Mouse (Mus musculus): ENCODE data around the gene Acox3. TPM values are rescaled to one million over a fixed set of nuclear protein-coding genes. Genes with fewer than 3 reads are reported as not detected.

Acox3 gene
- polyA plus RNA-seq, 1 experiment from 2014 or later = 12.0 TPM

GRCm38 (mm10) chr5:35601526-35601925, 18.7 kb downstream of the Acox3 start:
- no peak for ATAC-seq
- 91% methylated on average over 8 of the region's 8 CpGs for WGBS
- Histone ChIP-seq H3K27me3 (replicated peaks; ENCODE audit: control insufficient read depth, insufficient read depth, low read length) (no peaks in the 10 kb centered on the region), H3K36me3 (ENCODE audit: control insufficient read depth, insufficient read depth, low read length) (peaks cover 34% of the 10 kb centered on the region), H3K4me1 (ENCODE audit: control insufficient read depth, insufficient read depth, low read depth, low read length) (no peaks in the 10 kb centered on the region), H3K4me2 (ENCODE audit: low read length) (no peak overlapping the region), H3K9ac (ENCODE audit: low read depth, low read length) (no peak overlapping the region), H3K27ac (ENCODE audit: low read depth, low read length) (no peak overlapping the region), H3K4me3 (ENCODE audit: low read length) (no peak overlapping the region), H3K9me3 (ENCODE audit: control insufficient read depth, low read length) (no peaks in the 10 kb centered on the region)

GRCm38 (mm10) chr5:35605355-35605754, 22.5 kb downstream of the Acox3 start:
- Histone ChIP-seq H3K4me2 (ENCODE audit: low read length) (no peak overlapping the region), H3K9me3 (ENCODE audit: control insufficient read depth, low read length) (no peaks in the 10 kb centered on the region), H3K4me3 (ENCODE audit: low read length) (no peak overlapping the region), H3K36me3 (ENCODE audit: control insufficient read depth, insufficient read depth, low read length) (peaks cover 18% of the 10 kb centered on the region), H3K9ac (ENCODE audit: low read depth, low read length) (no peak overlapping the region), H3K4me1 (ENCODE audit: control insufficient read depth, insufficient read depth, low read depth, low read length) (peaks cover 14% of the 10 kb centered on the region), H3K27ac (ENCODE audit: low read depth, low read length) (no peak overlapping the region), H3K27me3 (replicated peaks; ENCODE audit: control insufficient read depth, insufficient read depth, low read length) (no peaks in the 10 kb centered on the region)
- ATAC-seq = no peak
- 89% methylated on average over 7 of the region's 7 CpGs for WGBS

- no peaks in the 10 kb centered on the region for H3K27me3 ChIP-seq (replicated peaks; ENCODE audit: control insufficient read depth, insufficient read depth, low read length)
- H3K4me1 ChIP-seq (ENCODE audit: control insufficient read depth, insufficient read depth, low read depth, low read length) = peaks cover 14% of the 10 kb centered on the region
- no peak for ATAC-seq
- H3K4me2 ChIP-seq (ENCODE audit: low read length) = no peak overlapping the region
- H3K9me3 ChIP-seq (ENCODE audit: control insufficient read depth, low read length) = no peaks in the 10 kb centered on the region
- WGBS = 84% methylated on average over 7 of the region's 7 CpGs
- H3K36me3 ChIP-seq (ENCODE audit: control insufficient read depth, insufficient read depth, low read length) = peaks cover 13% of the 10 kb centered on the region
- no peak overlapping the region for H3K4me3 ChIP-seq (ENCODE audit: low read length)
- H3K27ac ChIP-seq (ENCODE audit: low read depth, low read length) = no peak overlapping the region
- no peak overlapping the region for H3K9ac ChIP-seq (ENCODE audit: low read depth, low read length)
These were observed 24.0 kb downstream of the Acox3 start for GRCm38 (mm10) chr5:35606800-35607199.

DNA sequence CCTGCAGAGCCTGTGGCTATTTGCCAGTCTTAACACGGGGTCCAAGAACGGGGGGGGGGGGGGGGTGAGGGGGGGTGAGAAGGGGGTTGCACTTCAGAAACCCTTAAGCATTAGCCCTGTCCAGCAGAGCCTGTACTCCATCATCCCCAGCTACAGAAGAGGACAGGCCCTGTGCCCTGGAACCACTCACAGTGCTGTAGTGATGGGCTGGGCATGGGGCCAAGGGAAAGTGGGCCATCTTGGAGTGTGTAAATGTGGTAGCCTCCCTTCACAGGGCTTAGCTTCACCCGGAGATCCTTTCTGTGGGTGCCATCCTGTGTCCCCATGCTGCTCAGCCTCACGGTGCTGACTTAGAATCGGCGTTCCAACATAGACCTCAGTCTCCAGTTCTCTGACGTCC, 24.9 kb downstream of the Acox3 start:
- H3K27ac ChIP-seq (ENCODE audit: low read depth, low read length) = no peak overlapping the region
- peaks cover 7% of the 10 kb centered on the region for H3K36me3 ChIP-seq (ENCODE audit: control insufficient read depth, insufficient read depth, low read length)
- peaks cover 14% of the 10 kb centered on the region for H3K4me1 ChIP-seq (ENCODE audit: control insufficient read depth, insufficient read depth, low read depth, low read length)
- WGBS = 78% methylated on average over 7 of the region's 7 CpGs
- H3K9me3 ChIP-seq (ENCODE audit: control insufficient read depth, low read length) = no peaks in the 10 kb centered on the region
- no peaks in the 10 kb centered on the region for H3K27me3 ChIP-seq (replicated peaks; ENCODE audit: control insufficient read depth, insufficient read depth, low read length)
- H3K4me3 ChIP-seq (ENCODE audit: low read length) = no peak overlapping the region
- peak; percentile 60; the same call in 1 of the 2 replicates for ATAC-seq
- H3K4me2 ChIP-seq (ENCODE audit: low read length) = no peak overlapping the region
- no peak overlapping the region for H3K9ac ChIP-seq (ENCODE audit: low read depth, low read length)

DNA sequence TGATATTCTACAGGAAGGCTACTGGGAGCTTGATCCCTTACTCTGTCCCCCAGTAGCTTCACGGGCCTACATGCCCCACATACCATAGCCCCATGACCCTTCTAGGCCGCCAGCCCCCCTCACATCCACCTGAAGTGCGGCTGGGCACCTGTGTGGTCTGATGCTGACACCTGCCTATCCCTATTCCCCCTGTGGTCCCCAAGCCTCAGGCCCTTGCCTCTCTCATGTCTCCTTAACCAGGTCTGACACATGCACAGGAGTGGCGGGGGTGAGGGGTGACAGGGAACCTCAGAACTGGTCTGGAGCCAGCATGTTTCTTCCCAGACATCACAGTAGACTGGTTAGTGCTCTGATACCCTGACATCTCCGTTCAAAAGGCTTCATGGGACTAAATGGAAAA, 25.7 kb downstream of the Acox3 start:
- no peaks in the 10 kb centered on the region for H3K9me3 ChIP-seq (ENCODE audit: control insufficient read depth, low read length)
- no peak overlapping the region for H3K27ac ChIP-seq (ENCODE audit: low read depth, low read length)
- H3K4me2 ChIP-seq (ENCODE audit: low read length) = no peak overlapping the region
- H3K27me3 ChIP-seq (replicated peaks; ENCODE audit: control insufficient read depth, insufficient read depth, low read length) = no peaks in the 10 kb centered on the region
- peaks cover 4% of the 10 kb centered on the region; the same call in 1 of the 2 replicates for H3K36me3 ChIP-seq (ENCODE audit: control insufficient read depth, insufficient read depth, low read length)
- no peak overlapping the region for H3K9ac ChIP-seq (ENCODE audit: low read depth, low read length)
- WGBS = 82% methylated on average over 5 of the region's 5 CpGs
- H3K4me3 ChIP-seq (ENCODE audit: low read length) = no peak overlapping the region
- H3K4me1 ChIP-seq (ENCODE audit: control insufficient read depth, insufficient read depth, low read depth, low read length) = peaks cover 14% of the 10 kb centered on the region
- ATAC-seq = no peak

- H3K27ac ChIP-seq (ENCODE audit: low read depth, low read length) = 0 out of 2 replicates have a peak overlapping the region, but pooled peaks have one; percentile 17
- no peak overlapping the region for H3K4me3 ChIP-seq (ENCODE audit: low read length)
- H3K27me3 ChIP-seq (replicated peaks; ENCODE audit: control insufficient read depth, insufficient read depth, low read length) = no peaks in the 10 kb centered on the region
- H3K4me2 ChIP-seq (ENCODE audit: low read length) = peak overlapping the region; percentile 7; the same call in 1 of the 2 replicates
- peak; percentile 40; the same call in 1 of the 2 replicates for ATAC-seq
- H3K9ac ChIP-seq (ENCODE audit: low read depth, low read length) = no peak overlapping the region; the same call in 1 of the 2 replicates
- 8% methylated on average over 12 of the region's 12 CpGs for WGBS
- H3K4me1 ChIP-seq (ENCODE audit: control insufficient read depth, insufficient read depth, low read depth, low read length) = peaks cover 14% of the 10 kb centered on the region
- peaks cover 4% of the 10 kb centered on the region; the same call in 1 of the 2 replicates for H3K36me3 ChIP-seq (ENCODE audit: control insufficient read depth, insufficient read depth, low read length)
- H3K9me3 ChIP-seq (ENCODE audit: control insufficient read depth, low read length) = no peaks in the 10 kb centered on the region
These were observed 26.5 kb downstream of the Acox3 start for GRCm38 (mm10) chr5:35609381-35609780.

DNA sequence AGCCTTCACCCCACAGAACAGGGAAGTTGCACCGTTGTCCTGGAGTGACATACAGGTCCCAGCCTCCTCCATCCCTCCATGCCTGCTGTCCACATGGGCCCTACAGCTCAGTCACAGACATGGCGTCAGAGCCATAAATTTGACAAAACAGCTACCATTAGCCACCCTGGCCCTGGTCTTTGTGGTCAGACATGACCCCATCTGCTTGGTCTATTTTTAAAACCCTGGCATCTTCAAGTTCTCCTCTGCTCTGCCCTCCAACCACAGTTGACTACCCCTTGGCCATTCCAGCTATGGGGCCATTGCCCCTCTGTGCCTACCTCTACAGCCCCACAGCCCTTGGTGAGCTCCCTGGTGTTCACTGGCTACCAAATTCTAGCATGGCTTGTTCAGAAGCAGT, 27.1 kb downstream of the Acox3 start:
- Histone ChIP-seq H3K27me3 (replicated peaks; ENCODE audit: control insufficient read depth, insufficient read depth, low read length) (no peaks in the 10 kb centered on the region), H3K9ac (ENCODE audit: low read depth, low read length) (no peak overlapping the region), H3K36me3 (ENCODE audit: control insufficient read depth, insufficient read depth, low read length) (peaks cover 4% of the 10 kb centered on the region; the same call in 1 of the 2 replicates), H3K4me3 (ENCODE audit: low read length) (no peak overlapping the region), H3K9me3 (ENCODE audit: control insufficient read depth, low read length) (no peaks in the 10 kb centered on the region), H3K4me2 (ENCODE audit: low read length) (no peak overlapping the region), H3K4me1 (ENCODE audit: control insufficient read depth, insufficient read depth, low read depth, low read length) (peaks cover 14% of the 10 kb centered on the region), H3K27ac (ENCODE audit: low read depth, low read length) (no peak overlapping the region)
- ATAC-seq = no peak
- 66% methylated on average over 2 of the region's 2 CpGs for WGBS

DNA sequence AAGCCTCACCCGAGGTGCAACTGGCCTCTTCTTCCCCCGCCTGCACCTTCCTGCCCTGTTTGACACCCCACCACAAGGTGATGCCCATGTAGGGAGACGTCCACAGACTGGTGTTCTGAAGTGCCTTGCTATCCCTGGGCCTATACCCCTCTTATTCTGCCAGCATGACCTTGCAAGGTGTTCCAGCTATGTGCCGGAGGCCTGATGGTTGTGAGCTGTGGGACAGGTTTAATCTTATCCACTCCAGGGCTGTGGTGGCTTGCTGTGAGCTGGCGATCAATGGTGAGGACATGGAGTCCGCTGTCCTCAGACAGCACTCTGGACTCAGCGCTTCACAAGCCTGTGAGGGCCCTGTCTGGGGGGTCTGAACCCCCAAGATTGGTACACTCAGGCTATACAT, 27.5 kb downstream of the Acox3 start:
- Histone ChIP-seq H3K4me3 (ENCODE audit: low read length) (no peak overlapping the region), H3K9me3 (ENCODE audit: control insufficient read depth, low read length) (no peaks in the 10 kb centered on the region), H3K36me3 (ENCODE audit: control insufficient read depth, insufficient read depth, low read length) (peaks cover 1% of the 10 kb centered on the region; the same call in 1 of the 2 replicates), H3K9ac (ENCODE audit: low read depth, low read length) (no peak overlapping the region), H3K4me2 (ENCODE audit: low read length) (no peak overlapping the region), H3K4me1 (ENCODE audit: control insufficient read depth, insufficient read depth, low read depth, low read length) (peaks cover 14% of the 10 kb centered on the region), H3K27me3 (replicated peaks; ENCODE audit: control insufficient read depth, insufficient read depth, low read length) (no peaks in the 10 kb centered on the region), H3K27ac (ENCODE audit: low read depth, low read length) (no peak overlapping the region)
- WGBS = 94% methylated on average over 7 of the region's 7 CpGs
- no peak for ATAC-seq

DNA sequence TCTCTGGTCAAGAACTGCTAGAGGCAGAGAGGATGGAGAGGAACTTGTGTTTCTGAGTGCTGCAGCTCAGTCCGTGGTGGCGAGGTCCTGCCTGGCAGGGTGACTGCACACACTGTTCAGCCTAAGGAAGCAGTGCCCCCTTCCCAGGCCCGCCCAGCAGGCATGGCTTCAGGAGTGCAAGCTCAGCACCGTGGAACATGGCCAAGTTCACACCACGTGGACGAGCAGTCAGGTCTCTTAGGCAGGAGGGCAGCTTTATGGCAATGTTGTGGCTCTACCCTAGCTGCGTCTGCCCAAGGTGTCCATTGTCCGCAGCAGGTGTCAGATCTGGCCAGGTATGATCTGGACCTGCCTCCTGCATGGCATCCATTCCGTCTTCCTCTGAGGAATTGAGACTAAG, 28.3 kb downstream of the Acox3 start:
- Histone ChIP-seq H3K27ac (ENCODE audit: low read depth, low read length) (no peak overlapping the region), H3K4me2 (ENCODE audit: low read length) (no peak overlapping the region), H3K9ac (ENCODE audit: low read depth, low read length) (no peak overlapping the region), H3K4me3 (ENCODE audit: low read length) (no peak overlapping the region), H3K36me3 (ENCODE audit: control insufficient read depth, insufficient read depth, low read length) (no peaks in the 10 kb centered on the region), H3K27me3 (replicated peaks; ENCODE audit: control insufficient read depth, insufficient read depth, low read length) (no peaks in the 10 kb centered on the region), H3K4me1 (ENCODE audit: control insufficient read depth, insufficient read depth, low read depth, low read length) (peaks cover 14% of the 10 kb centered on the region), H3K9me3 (ENCODE audit: control insufficient read depth, low read length) (no peaks in the 10 kb centered on the region)
- ATAC-seq = no peak
- WGBS = 75% methylated on average over 9 of the region's 9 CpGs

DNA sequence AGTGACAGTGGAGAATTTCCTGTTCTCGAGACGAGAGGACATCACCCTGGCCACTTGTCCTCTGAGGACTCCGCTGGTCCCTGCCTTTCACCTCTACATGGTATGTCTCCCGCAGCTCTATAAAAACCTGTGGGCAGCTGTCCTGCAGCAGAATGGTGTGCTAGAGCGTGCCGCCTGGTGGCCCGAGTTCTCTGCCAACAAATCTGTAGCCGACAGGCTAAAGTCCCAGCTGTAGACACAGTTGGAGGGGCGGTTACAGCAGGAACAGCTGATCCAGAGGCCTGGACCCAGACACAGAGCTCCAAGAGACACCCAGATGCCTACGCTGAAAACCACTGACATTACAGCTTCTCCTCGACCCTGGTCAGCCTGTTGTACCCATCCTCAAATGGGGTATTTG, 29.1 kb downstream of the Acox3 start:
- Histone ChIP-seq H3K4me2 (ENCODE audit: low read length) (no peak overlapping the region), H3K4me1 (ENCODE audit: control insufficient read depth, insufficient read depth, low read depth, low read length) (peaks cover 14% of the 10 kb centered on the region), H3K27ac (ENCODE audit: low read depth, low read length) (no peak overlapping the region), H3K9ac (ENCODE audit: low read depth, low read length) (no peak overlapping the region), H3K36me3 (ENCODE audit: control insufficient read depth, insufficient read depth, low read length) (no peaks in the 10 kb centered on the region), H3K27me3 (replicated peaks; ENCODE audit: control insufficient read depth, insufficient read depth, low read length) (no peaks in the 10 kb centered on the region), H3K4me3 (ENCODE audit: low read length) (no peak overlapping the region), H3K9me3 (ENCODE audit: control insufficient read depth, low read length) (no peaks in the 10 kb centered on the region)
- no peak for ATAC-seq
- 76% methylated on average over 11 of the region's 11 CpGs for WGBS

All from hindbrain, embryonic 16.5 days (tissue).